ENCODE assay signal across 7 mouse cellular contexts in genomic region chr11:55607066-55607807, GRCm38 (mm10). TPM values are rescaled to one million over a fixed set of nuclear protein-coding genes. Genes with fewer than 3 reads are reported as not detected.
A peak's percentile ranks its signal among the peaks of the same experiment; 100 is the strongest.
DNase-seq lines count a peak whose midpoint lies in the region; ATAC-seq lines count a peak whose summit lies in the region.

No protein-coding gene starts in this region.

- H3K4me2 ChIP-seq in hindbrain, embryonic 15.5 days: peak overlapping the region; percentile 64
- H3K4me2 ChIP-seq in midbrain, embryonic 14.5 days (ENCODE audit: low read length): peak overlapping the region; percentile 78

- no peaks in the 10 kb centered on the region for H3K9me3 ChIP-seq in hindbrain, embryonic 15.5 days
- no peaks in the 10 kb centered on the region for H3K9me3 ChIP-seq in midbrain, embryonic 14.5 days (ENCODE audit: control insufficient read depth, low read length)

- peak; percentile 67 for ATAC-seq in hindbrain, embryonic 15.5 days (ENCODE audit: low FRiP score, low read depth)
- peak; percentile 62; the same call in 1 of the 2 replicates for ATAC-seq in midbrain, embryonic 14.5 days (ENCODE audit: low FRiP score, low TSS enrichment)

- H3K4me3 ChIP-seq in hindbrain, embryonic 15.5 days: peak overlapping the region; percentile 70
- H3K4me3 ChIP-seq in midbrain, embryonic 14.5 days (replicated peaks; ENCODE audit: low read depth, low read length): peak overlapping the region; percentile 44

- H3K4me1 ChIP-seq in hindbrain, embryonic 15.5 days (replicated peaks): peaks cover 35% of the 10 kb centered on the region
- 0 out of 2 replicates have a peak, but pooled peaks cover under 1% of the 10 kb centered on the region for H3K4me1 ChIP-seq in midbrain, embryonic 14.5 days (ENCODE audit: control insufficient read depth, insufficient read depth, low read length)

- under 1% methylated on average over 26 of the region's 26 CpGs for WGBS in hindbrain, embryonic 15.5 days
- 4% methylated on average over 26 of the region's 26 CpGs for WGBS in midbrain, embryonic 14.5 days

- H3K27me3 ChIP-seq in hindbrain, embryonic 15.5 days: no peaks in the 10 kb centered on the region
- H3K27me3 ChIP-seq in midbrain, embryonic 14.5 days (ENCODE audit: control insufficient read depth, insufficient read depth, low read length): peaks cover 13% of the 10 kb centered on the region

- peak overlapping the region; percentile 47 for H3K9ac ChIP-seq in hindbrain, embryonic 15.5 days
- peak overlapping the region; percentile 49 for H3K9ac ChIP-seq in midbrain, embryonic 14.5 days (replicated peaks; ENCODE audit: low read length)

- no peaks in the 10 kb centered on the region for H3K36me3 ChIP-seq in hindbrain, embryonic 15.5 days
- H3K36me3 ChIP-seq in midbrain, embryonic 14.5 days (ENCODE audit: control insufficient read depth, insufficient read depth, low read length): no peaks in the 10 kb centered on the region

- DNase-seq in cerebellum, adult 11 months: peak; percentile 12
- DNase-seq in embryo, embryonic 10 days (ENCODE audit: low spot score): peak; percentile 71
- peak; percentile 85 for DNase-seq in midbrain, embryonic 14.5 days
- no peak for DNase-seq in urinary bladder, postnatal 25 days (ENCODE audit: low spot score)
- no peak for DNase-seq in heart, adult 8-10 months (ENCODE audit: low spot score)
- no peak for DNase-seq in lung, postnatal 36 days

- peak overlapping the region; percentile 79 for H3K27ac ChIP-seq in hindbrain, embryonic 15.5 days (replicated peaks)
- no peak overlapping the region for H3K27ac ChIP-seq in midbrain, embryonic 14.5 days (replicated peaks; ENCODE audit: low read depth, low read length)

RNA-seq across cellular contexts. Expression of gene Glra1, which starts 0.8 kb away (rescaled TPM):
- 1.9 and 2.2 TPM in 2 replicates for polyA plus RNA-seq in hindbrain, embryonic 15.5 days (2015; fragmentation: Nextera tagmentation; extraction: Ambion mirVana)
- 0.24 and 0.53 TPM in 2 replicates for polyA plus RNA-seq in midbrain, embryonic 14.5 days (2014; fragmentation: Nextera tagmentation; extraction: Ambion mirVana)
- total RNA-seq in heart, adult 8-10 months (2022): not detected

Comparison
In these comparisons a context has a peak if more than half of its experiments do, and no peak if none do; other contexts are left out.
1. DNase-seq: peak in cerebellum, adult 11 months (single experiment), embryo, embryonic 10 days (single experiment) and midbrain, embryonic 14.5 days (single experiment); none in urinary bladder, postnatal 25 days (single experiment), heart, adult 8-10 months (single experiment) and lung, postnatal 36 days (single experiment).